Mouse (Mus musculus) regulatory T cell (primary cell): Measurements from ENCODE around the gene Omt2b.

Experiments
- in situ Hi-C: fragments of 300-600 bp; cut with MboI, MseI; formaldehyde crosslinking; loops from one replicate; pipeline ENCODE4 v1.15.1; 2025; ENCODE audit warnings: high pct_unique_total_duplicates

Omt2b gene

DNA sequence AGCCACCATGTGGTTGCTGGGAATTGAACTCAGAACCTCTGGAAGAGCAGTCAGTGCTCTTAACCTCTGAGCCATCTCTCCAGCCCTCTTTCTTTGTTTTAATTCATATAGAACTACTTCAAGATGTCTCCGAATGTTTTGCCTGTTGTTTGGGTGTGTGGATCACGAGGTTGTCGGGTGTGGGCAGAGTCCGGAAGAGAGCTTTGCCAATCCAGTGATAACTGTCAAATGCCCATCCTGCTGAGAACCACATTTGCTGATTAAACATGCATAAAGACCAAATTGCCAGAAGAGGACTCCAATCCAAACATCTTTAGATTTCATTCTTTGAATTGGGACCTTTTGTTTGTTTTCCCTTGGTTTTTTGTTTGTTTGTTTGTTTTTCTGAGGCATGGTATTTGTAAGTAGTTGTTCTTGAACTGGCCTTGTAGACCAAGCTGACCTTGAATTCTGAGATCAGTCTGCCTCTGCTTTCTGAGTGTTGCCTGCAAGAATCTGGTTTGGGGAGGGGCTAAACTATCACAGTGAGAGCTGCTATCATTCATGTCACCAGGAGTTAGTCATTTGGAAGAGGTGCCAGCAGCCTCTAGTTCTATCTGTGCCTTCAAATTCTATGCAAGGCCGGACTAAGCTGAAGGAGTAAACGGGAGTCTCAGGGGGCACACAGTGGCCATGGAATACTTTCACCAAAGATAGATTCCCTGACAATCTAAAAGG is 24.3 kb downstream of the Omt2b start:
- in situ Hi-C loops, result no loop called here

- in situ Hi-C loops, result no loop called here
These were observed 27.5 kb downstream of the Omt2b start for GRCm38 (mm10) chr9:78354665-78355578.

- in situ Hi-C loops, result no loop called here
These were observed 28.2 kb downstream of the Omt2b start, which contains the start of gene Gsta2 for GRCm38 (mm10) chr9:78355611-78356010. Gsta2 (minus strand) TSS chr9:78355788.

DNA sequence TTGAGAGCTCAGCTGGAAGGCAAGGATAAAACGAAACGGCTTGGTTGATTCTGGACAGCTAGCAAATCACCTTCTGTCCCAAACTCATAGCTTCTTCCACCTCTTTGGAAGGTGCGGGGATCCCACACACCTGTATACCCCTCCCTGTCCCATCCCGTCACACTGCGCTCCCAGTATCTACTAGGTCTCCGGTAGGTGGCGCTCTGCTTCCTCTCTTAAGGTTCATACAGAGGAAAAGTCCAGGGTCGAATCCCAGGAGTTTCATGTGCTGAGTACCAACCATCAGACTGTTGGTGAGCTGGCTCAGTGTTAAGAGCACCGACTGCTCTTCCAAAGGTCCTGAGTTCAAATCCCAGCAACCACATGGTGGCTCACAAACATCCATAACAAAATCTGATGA is 30.7 kb downstream of the Omt2b start:
- in situ Hi-C loops, result no loop called here

DNA sequence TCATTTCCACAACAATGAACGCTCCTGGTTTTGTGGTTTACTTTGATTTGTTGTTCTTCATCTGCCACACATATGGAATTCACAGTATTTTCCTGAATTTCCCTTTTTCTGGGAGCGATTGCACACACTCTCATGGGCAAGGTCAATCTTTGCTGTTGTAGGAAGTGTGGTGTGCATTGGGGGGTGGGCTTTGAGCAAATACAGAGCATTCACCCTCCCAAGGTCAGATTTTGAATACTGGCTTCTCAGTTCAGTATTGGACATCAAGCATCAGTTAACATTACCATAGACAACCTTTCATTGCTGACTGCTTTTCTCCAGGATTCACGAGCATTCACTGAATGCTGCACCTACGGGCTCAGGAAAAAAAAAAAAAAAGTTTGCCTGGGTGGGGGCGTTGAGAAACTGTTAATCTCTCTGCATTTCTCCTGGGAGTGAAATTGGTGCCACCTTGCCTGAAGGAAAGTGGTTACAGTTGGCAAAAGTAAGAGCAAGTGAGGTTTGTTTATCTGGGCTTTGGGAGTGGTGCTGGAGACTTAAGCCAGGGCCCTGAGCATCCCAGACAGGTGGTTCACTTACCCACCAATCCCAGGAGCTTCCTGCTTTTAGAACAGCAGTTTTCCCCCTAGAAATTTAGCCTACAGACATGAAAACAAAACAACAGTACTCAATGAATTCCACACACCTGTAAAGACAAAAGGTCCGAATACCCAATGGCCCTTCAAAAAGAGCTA is 32.5 kb downstream of the Omt2b start:
- in situ Hi-C loops, result no loop called here

GRCm38 (mm10) chr9:78360484-78360872 is 33.1 kb downstream of the Omt2b start:
- in situ Hi-C loops, result no loop called here

DNA sequence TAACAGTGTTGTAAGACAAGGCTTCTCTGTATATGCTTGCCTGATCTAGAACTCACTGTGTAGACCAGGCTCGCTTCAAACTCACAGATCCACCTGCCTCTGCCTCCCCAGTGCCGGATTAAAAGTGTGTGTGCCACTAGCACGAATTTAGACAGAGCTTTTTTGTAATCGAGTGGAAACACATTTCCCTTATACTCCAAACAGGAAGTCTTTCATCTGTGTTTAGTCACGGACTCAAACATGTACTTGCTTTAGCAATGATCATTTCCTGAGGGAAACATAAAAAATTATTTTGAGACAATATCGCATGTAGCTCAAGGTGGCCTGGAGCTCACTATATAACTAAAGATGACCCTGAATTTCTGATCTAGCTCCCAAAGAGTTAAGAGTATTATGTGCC is 36.0 kb downstream of the Omt2b start:
- in situ Hi-C loops, result no loop called here

- in situ Hi-C loops, result loop anchor here (5.0 kb wide), 1 partner anchor 92 kb away; no protein-coding TSS in a partner anchor
These were observed 37.3 kb downstream of the Omt2b start for GRCm38 (mm10) chr9:78364701-78365100.

- in situ Hi-C loops, result loop anchor here (5.0 kb wide), 1 partner anchor 94 kb away; no protein-coding TSS in a partner anchor
These were observed 38.6 kb downstream of the Omt2b start for GRCm38 (mm10) chr9:78365850-78366544.

GRCm38 (mm10) chr9:78367959-78368358 is 40.6 kb downstream of the Omt2b start, which contains the start of gene Dppa5a:
Dppa5a (minus strand) TSS chr9:78368177.
- in situ Hi-C loops, result loop anchor here (5.0 kb wide), 1 partner anchor 96 kb away; no protein-coding TSS in a partner anchor

- in situ Hi-C loops, result loop anchor here (5.0 kb wide), 1 partner anchor 96 kb away; no protein-coding TSS in a partner anchor
These were observed 41.4 kb downstream of the Omt2b start for GRCm38 (mm10) chr9:78368671-78369293.

DNA sequence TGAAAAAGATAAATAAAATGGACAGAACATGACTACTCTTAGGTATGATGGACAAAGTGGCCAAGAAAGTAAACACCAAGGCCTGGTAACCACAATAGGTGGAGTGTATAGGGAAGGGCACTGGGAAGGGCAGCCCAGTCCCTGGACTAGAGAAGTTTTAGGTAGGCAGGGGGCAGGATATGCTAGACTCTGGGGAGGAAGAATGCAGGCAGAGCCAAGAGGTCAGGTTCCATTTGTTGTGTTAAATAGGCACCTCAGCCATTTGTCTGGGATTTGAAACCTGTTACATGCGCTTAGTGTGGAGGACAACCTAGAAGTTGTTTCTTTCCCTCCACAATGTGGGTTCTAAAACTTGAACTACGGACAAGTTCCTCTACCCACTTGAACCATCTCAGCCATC is 42.0 kb downstream of the Omt2b start:
- in situ Hi-C loops, result loop anchor here (5.0 kb wide), 1 partner anchor 97 kb away; no protein-coding TSS in a partner anchor

DNA sequence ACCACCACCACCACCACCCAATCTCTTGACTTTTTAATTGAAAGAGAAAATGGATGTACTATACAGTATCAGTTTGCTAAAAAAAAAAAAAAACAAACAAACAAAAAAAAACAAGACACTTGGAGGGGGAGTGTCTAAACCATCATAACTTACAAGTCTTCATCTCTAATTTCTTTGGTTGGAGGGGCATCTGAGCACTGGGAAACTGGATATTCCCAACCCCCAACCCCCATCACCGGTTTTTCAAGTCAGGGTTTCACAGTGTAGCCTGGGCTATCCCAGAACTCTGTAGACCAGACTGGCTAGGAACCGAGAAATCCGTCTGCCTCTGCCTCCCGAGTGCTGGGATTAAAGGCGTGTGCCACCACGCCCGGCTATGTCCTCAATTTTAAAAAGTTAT is 42.4 kb downstream of the Omt2b start:
- in situ Hi-C loops, result loop anchor here (5.0 kb wide), 1 partner anchor 97 kb away; no protein-coding TSS in a partner anchor

DNA sequence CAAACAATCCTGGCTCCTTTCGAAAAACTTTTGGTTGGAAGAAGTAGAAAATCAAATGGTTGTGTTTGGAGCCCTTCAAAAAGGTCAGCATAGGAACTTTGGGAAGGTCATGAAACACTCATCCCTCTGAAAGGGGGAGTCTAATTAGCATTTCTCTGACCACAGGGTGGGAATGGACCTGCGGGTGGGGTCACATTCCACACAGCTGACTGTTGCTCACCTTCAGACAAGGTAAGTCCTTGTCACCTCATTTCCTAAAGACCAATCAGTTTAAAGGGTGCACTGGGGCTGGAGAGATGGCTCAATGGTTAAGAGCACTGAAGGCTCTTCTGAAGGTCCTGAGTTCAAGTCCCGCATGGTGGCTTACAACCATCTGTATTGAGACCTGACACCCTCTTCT is 44.1 kb downstream of the Omt2b start:
- in situ Hi-C loops, result no loop called here

- in situ Hi-C loops, result no loop called here
These were observed 45.6 kb downstream of the Omt2b start for GRCm38 (mm10) chr9:78372827-78373504.

DNA sequence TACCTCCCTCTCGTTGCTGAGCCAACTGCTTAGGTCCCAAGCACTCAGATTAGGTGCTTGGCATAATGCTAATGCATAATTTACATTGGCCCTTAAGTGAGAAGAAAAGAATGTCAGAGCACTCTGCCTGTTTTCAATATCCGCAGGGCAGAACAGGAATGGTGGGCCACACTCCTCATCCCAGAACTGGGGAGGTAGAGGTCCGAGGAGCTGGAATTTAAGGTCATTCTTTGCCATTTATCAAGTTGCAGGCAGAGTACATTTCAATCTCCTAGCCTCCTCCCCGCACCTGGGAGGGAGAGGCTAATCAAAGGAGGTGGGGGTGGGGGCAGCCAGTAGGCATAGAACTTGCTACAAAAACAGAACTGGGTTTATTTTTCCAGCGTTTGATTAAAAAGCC is 47.0 kb downstream of the Omt2b start:
- in situ Hi-C loops, result no loop called here

DNA sequence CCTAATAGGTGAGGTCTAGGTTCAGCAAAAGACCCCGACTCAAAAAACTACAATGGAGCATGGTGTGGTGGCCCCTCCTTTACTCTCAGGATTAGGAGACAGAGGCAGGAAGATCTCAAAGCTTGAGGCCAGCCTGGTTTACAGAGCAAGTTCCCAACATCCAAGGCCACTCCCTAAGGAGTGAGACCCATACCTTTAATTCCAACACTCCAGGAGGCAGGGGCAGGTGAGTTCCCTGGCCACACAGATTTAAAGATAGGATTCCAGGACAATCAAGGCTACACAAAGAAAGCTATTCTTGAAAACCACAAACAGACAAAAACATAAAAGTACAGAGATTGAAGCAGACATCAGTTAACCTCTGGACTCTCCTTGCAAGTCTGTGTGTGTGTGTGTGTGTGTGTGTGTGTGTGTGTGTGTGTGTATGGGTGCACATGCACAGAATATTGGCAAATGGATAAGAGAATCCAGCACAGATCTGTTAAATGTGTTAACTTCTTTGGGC is 47.5 kb downstream of the Omt2b start:
- in situ Hi-C loops, result no loop called here

DNA sequence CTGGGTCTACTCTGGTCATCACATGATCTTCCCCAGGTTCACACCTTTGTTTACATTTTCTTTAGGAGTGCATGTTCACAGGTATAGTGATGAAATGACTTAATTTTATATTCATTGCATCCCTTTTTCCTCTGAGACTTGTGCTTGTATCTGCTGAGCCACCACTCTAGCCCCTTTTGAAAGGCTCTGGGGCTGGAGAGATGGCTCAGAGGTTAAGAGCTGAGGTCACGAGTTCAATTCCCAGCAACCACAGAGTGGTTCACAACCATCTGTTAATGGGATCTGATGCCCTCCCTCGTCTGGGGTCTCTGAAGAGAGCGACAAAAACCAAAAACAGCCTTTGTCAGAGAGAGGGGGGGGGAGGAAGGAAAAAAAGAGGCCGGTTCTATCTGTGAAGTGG is 48.1 kb downstream of the Omt2b start:
- in situ Hi-C loops, result no loop called here

DNA sequence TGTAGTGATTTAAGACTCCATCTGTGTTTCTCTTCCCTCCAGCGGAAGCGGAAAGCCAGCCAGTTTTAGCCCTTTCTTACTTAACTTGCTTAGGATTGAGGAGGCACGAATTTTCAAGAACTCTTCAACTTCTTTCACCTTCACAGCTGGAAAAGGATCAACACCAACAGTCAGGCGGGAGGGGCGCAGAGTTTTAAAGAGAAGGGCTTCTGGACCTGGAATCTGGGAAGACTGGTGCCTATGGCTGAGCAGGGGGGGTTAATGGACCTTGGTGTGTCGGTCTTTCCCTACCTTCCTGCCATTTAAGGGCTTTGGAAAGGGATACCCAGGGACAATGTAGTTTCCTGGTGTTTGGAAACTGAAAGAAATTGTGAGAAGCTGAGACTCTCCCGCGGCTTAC is 50.2 kb downstream of the Omt2b start:
- in situ Hi-C loops, result no loop called here
